Mouse (Mus musculus) forebrain, postnatal 0 days (tissue): Measurements from ENCODE around the gene Arl15. TPM values are rescaled to one million over a fixed set of nuclear protein-coding genes. Genes with fewer than 3 reads are reported as not detected.

ENCODE experiments used
- ATAC-seq: fragments of 200-750 bp; cut with Nextera tagmentation; 2 replicates; pipeline ENCODE4 v1.8.0; 2017; ENCODE audit warnings: mild to moderate bottlenecking, moderate library complexity
- DNase-seq: peaks from one replicate; pipeline ENCODE4 v3.0.0-alpha.2; 2015
- H3K27ac ChIP-seq: fragments of 300-500 bp; sonication (generic); 2 replicates; pipeline ENCODE4 v1.5.1; 2014; ENCODE audit warnings: low read depth, mild to moderate bottlenecking, antibody characterized with exemption, low read length, moderate library complexity, mixed read lengths
- H3K27me3 ChIP-seq: fragments of 300-500 bp; sonication (generic); 2 replicates; pipeline ENCODE4 v1.6.1; 2014; ENCODE audit warnings: mild to moderate bottlenecking, low read length, mixed read lengths; ENCODE audit not compliant: insufficient read depth
- H3K36me3 ChIP-seq: fragments of 300-500 bp; sonication (generic); 2 replicates; pipeline ENCODE4 v1.6.1; 2014; ENCODE audit warnings: mild to moderate bottlenecking, moderate library complexity; ENCODE audit not compliant: insufficient read depth
- H3K4me1 ChIP-seq: fragments of 300-500 bp; sonication (generic); 2 replicates; pipeline ENCODE4 v1.6.1; 2014; ENCODE audit warnings: antibody characterized with exemption; ENCODE audit not compliant: insufficient read depth
- H3K4me2 ChIP-seq: fragments of 300-500 bp; sonication (generic); 2 replicates; pipeline ENCODE4 v1.6.1; 2014; ENCODE audit warnings: low read depth, mild to moderate bottlenecking, moderate library complexity
- H3K4me3 ChIP-seq: fragments of 300-500 bp; sonication (generic); 2 replicates; pipeline ENCODE4 v1.5.1; 2014; ENCODE audit warnings: low read depth, low read length, mixed read lengths
- H3K9ac ChIP-seq: fragments of 300-500 bp; sonication (generic); 2 replicates; pipeline ENCODE4 v1.6.1; 2014; ENCODE audit warnings: mild to moderate bottlenecking
- H3K9me3 ChIP-seq: fragments of 300-500 bp; sonication (generic); 2 replicates; pipeline ENCODE4 v1.6.1; 2016; ENCODE audit warnings: low read length
- CTCF ChIP-seq: sonication (generic); IDR thresholded peaks from 2 replicates; pipeline ENCODE4 v1.5.1; 2016; ENCODE audit warnings: antibody characterized with exemption, control low read depth, low read depth
- WGBS: fragments of 180-500 bp; shearing (Covaris S2); extraction: QIAGEN DNeasy Blood & Tissue Kit; methylation state at CpG from one replicate; pipeline ENCODE4 v1.1.7; 2014; 5-methylcytosine and 5-hydroxymethylcytosine counted together
- polyA plus RNA-seq: library from polyadenylated mRNA; unstranded; fragments of >200 nt; fragmentation: Nextera tagmentation; extraction: Ambion mirVana; gene quantifications from 2 replicates; pipeline ENCODE4 v1.2.1, GENCODE M21; 2015
- total RNA-seq: library from RNA; depleted of rRNA; stranded (reverse); fragments of >200 nt; gene quantifications from 2 replicates; pipeline ENCODE4 v1.2.3, GENCODE M21; 2014

Arl15 gene
- total and polyA plus RNA-seq, 2 experiments from 2014 or later = 18.5 to 44.0 TPM

DNA sequence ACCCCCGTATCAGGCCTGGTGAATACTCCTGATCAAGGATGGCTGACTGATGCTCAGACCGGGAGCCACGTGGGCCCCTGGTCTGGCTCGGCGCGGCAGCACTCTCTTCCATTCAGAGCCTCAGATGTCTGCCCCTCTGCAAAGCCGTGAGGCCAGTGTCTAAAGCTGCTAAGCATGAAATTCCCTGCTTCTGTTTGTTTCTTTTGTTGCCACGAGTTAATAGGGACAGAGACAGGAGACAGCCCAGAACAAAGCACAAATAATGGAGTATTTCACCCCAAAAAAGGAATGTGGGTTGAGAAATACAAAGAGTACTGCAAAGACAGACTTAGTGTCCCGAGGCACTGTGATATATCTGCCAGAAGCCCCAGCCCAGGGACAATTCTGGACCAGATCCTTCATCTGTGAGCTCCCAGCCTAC lies 120.3 kb downstream of the Arl15 start:
- ATAC-seq = no peak
- H3K9ac ChIP-seq = no peak overlapping the region
- H3K36me3 ChIP-seq = no peaks in the 10 kb centered on the region
- WGBS = 13% methylated on average over 9 of the region's 9 CpGs
- no peaks in the 10 kb centered on the region for H3K9me3 ChIP-seq
- DNase-seq = no peak
- TF ChIP-seq CTCF = no peak
- no peaks in the 10 kb centered on the region; the same call in 1 of the 2 replicates for H3K4me1 ChIP-seq
- no peak overlapping the region for H3K4me3 ChIP-seq
- no peak overlapping the region for H3K4me2 ChIP-seq
- H3K27me3 ChIP-seq = no peaks in the 10 kb centered on the region
- H3K27ac ChIP-seq = no peak overlapping the region

GRCm38 (mm10) chr13:113915700-113916099 lies 121.4 kb downstream of the Arl15 start:
- no peak overlapping the region for H3K9ac ChIP-seq
- H3K4me2 ChIP-seq = no peak overlapping the region
- H3K36me3 ChIP-seq = no peaks in the 10 kb centered on the region
- H3K4me3 ChIP-seq = no peak overlapping the region
- ATAC-seq (no peak), DNase-seq (no peak)
- H3K27ac ChIP-seq = no peak overlapping the region
- 93% methylated on average over 14 of the region's 14 CpGs for WGBS
- no peaks in the 10 kb centered on the region for H3K27me3 ChIP-seq
- H3K9me3 ChIP-seq = no peaks in the 10 kb centered on the region
- no peak for TF ChIP-seq CTCF
- no peaks in the 10 kb centered on the region; the same call in 1 of the 2 replicates for H3K4me1 ChIP-seq

GRCm38 (mm10) chr13:113916761-113917160 lies 122.5 kb downstream of the Arl15 start:
- H3K36me3 ChIP-seq = no peaks in the 10 kb centered on the region
- no peaks in the 10 kb centered on the region for H3K27me3 ChIP-seq
- H3K9ac ChIP-seq = no peak overlapping the region
- H3K4me3 ChIP-seq = no peak overlapping the region
- H3K9me3 ChIP-seq = no peaks in the 10 kb centered on the region
- no peak for TF ChIP-seq CTCF
- H3K4me2 ChIP-seq = no peak overlapping the region
- 45% methylated on average over 5 of the region's 5 CpGs for WGBS
- DNase-seq (peak; percentile 28), ATAC-seq (0 out of 2 replicates have a peak, but pooled peaks have one; percentile 17)
- H3K27ac ChIP-seq = no peak overlapping the region
- H3K4me1 ChIP-seq = no peaks in the 10 kb centered on the region; the same call in 1 of the 2 replicates

GRCm38 (mm10) chr13:113917376-113917775 lies 123.1 kb downstream of the Arl15 start:
- TF ChIP-seq CTCF = no peak
- peak overlapping the region; percentile 13; the same call in 1 of the 2 replicates for H3K4me3 ChIP-seq
- H3K9me3 ChIP-seq = no peaks in the 10 kb centered on the region
- DNase-seq (peak; percentile 28), ATAC-seq (peak; percentile 52)
- no peaks in the 10 kb centered on the region for H3K27me3 ChIP-seq
- no peaks in the 10 kb centered on the region; the same call in 1 of the 2 replicates for H3K4me1 ChIP-seq
- no peaks in the 10 kb centered on the region for H3K36me3 ChIP-seq
- H3K9ac ChIP-seq = peak overlapping the region; percentile 42
- WGBS = 23% methylated on average over 6 of the region's 6 CpGs
- peak overlapping the region; percentile 44 for H3K4me2 ChIP-seq
- peak overlapping the region; percentile 50; the same call in 1 of the 2 replicates for H3K27ac ChIP-seq

- ATAC-seq (peak; percentile 83), DNase-seq (peak; percentile 58)
- Histone ChIP-seq H3K9ac (peak overlapping the region; percentile 42), H3K9me3 (no peaks in the 10 kb centered on the region), H3K4me2 (peak overlapping the region; percentile 44), H3K36me3 (no peaks in the 10 kb centered on the region), H3K27me3 (no peaks in the 10 kb centered on the region), H3K4me3 (peak overlapping the region; percentile 13; the same call in 1 of the 2 replicates), H3K4me1 (no peaks in the 10 kb centered on the region; the same call in 1 of the 2 replicates), H3K27ac (peak overlapping the region; percentile 50; the same call in 1 of the 2 replicates)
- WGBS = 13% methylated on average over 15 of the region's 15 CpGs
- TF ChIP-seq CTCF = no peak
Observed at GRCm38 (mm10) chr13:113917868-113918411, 123.6 kb downstream of the Arl15 start.

DNA sequence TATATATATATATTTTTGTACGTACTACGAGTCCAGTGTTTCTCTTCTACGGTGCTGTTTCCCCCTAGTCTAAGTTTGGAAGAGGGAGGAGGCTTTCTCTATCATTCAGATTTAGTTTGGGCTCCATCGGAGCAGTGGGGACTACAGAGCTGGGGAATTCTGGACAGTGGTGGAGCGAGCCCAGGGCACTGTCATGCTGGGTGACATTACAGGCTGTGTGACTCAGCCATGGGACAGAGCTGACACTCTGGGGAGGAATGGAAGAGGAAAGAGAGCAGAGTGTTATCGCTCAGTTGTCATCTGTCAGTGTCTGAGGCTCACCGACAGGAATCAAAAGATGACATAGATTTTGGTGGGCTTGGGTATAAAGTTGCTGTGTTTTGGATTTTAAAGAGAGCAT lies 124.4 kb downstream of the Arl15 start:
- ATAC-seq (no peak), DNase-seq (no peak)
- Histone ChIP-seq H3K27ac (no peak overlapping the region), H3K9ac (no peak overlapping the region), H3K4me2 (peak overlapping the region; percentile 44; the same call in 1 of the 2 replicates), H3K27me3 (no peaks in the 10 kb centered on the region), H3K9me3 (no peaks in the 10 kb centered on the region), H3K36me3 (no peaks in the 10 kb centered on the region), H3K4me1 (no peaks in the 10 kb centered on the region; the same call in 1 of the 2 replicates), H3K4me3 (no peak overlapping the region)
- 34% methylated on average over 7 of the region's 7 CpGs for WGBS
- TF ChIP-seq CTCF = no peak

- ATAC-seq = no peak
- Histone ChIP-seq H3K4me1 (no peaks in the 10 kb centered on the region), H3K9ac (no peak overlapping the region), H3K4me2 (no peak overlapping the region), H3K27ac (no peak overlapping the region), H3K27me3 (no peaks in the 10 kb centered on the region), H3K4me3 (no peak overlapping the region), H3K36me3 (no peaks in the 10 kb centered on the region), H3K9me3 (no peaks in the 10 kb centered on the region)
- no peak for TF ChIP-seq CTCF
- no peak for DNase-seq
- WGBS = 89% methylated on average over 4 of the region's 4 CpGs
Observed at GRCm38 (mm10) chr13:113935697-113936096, 141.4 kb downstream of the Arl15 start.
